9 mouse cellular contexts compared by ENCODE assay signal in genomic region chrX:142534780-142535179, GRCm38 (mm10).
DNase-seq lines count a peak whose midpoint lies in the region; ATAC-seq and TF ChIP-seq lines count a peak whose summit lies in the region.
"Had no signal": no experiment of that assay in that cellular context is flagged by ENCODE, and none has a peak within 500 bp of the region (broad histone marks: within the 10 kb centered on the region; RNA-seq: fewer than 3 reads in every experiment).

No protein-coding gene starts in this region.

- H3K4me3 ChIP-seq in heart, embryonic 10.5 days, result no peak overlapping the region
- no peak overlapping the region for H3K4me3 ChIP-seq in limb, embryonic 14.5 days (replicated peaks; ENCODE audit: low read length)
- H3K4me3 ChIP-seq: limb, embryonic 13.5 days had no signal

- H3K9me3 ChIP-seq in heart, embryonic 10.5 days, result no peaks in the 10 kb centered on the region
- H3K9me3 ChIP-seq in limb, embryonic 14.5 days (ENCODE audit: control insufficient read depth, low read length), result no peaks in the 10 kb centered on the region
- H3K9me3 ChIP-seq: limb, embryonic 13.5 days had no signal

- H3K4me1 ChIP-seq in heart, embryonic 10.5 days, result no peaks in the 10 kb centered on the region
- no peaks in the 10 kb centered on the region for H3K4me1 ChIP-seq in limb, embryonic 14.5 days (ENCODE audit: control insufficient read depth, insufficient read depth, low read length)
- H3K4me1 ChIP-seq: limb, embryonic 13.5 days had no signal

- 37% methylated on average over 8 of the region's 8 CpGs for WGBS in heart, embryonic 10.5 days
- WGBS in limb, embryonic 14.5 days, result 41% methylated on average over 8 of the region's 8 CpGs

- DNase-seq in heart, postnatal 10 days, result peak; percentile 11 to 43
- no peak for DNase-seq in heart, embryonic 10.5 days (ENCODE audit: low spot score)
- peak; percentile 5 for DNase-seq in right cerebral cortex, postnatal 4 days
- DNase-seq in right cerebral cortex, postnatal 36 days (ENCODE audit: low spot score in 2 of 2), result no peak
- peak; percentile 4 for DNase-seq in brain, embryonic 18.5 days (ENCODE audit: low read depth, low spot score)
- peak; percentile 18 for DNase-seq in limb, embryonic 14.5 days (ENCODE audit: low spot score)
- DNase-seq in thymus, postnatal 25 days, result peak; percentile 12
- DNase-seq in right cerebral cortex, adult 18-20 months, result no peak

- TF ChIP-seq POLR2A in limb, embryonic 14.5 days (IDR thresholded peaks at IDR 0.05; ENCODE audit: borderline replicate concordance, extremely low read depth, insufficient read depth, insufficient read length), result no peak

- no peaks in the 10 kb centered on the region for H3K36me3 ChIP-seq in heart, embryonic 10.5 days
- H3K36me3 ChIP-seq in limb, embryonic 14.5 days (ENCODE audit: control insufficient read depth, insufficient read depth, low read length), result no peaks in the 10 kb centered on the region
- H3K36me3 ChIP-seq: limb, embryonic 13.5 days had no signal

- ATAC-seq in limb, embryonic 14.5 days (ENCODE audit: low FRiP score, low read depth), result no peak

- H3K27ac ChIP-seq in heart, embryonic 10.5 days, result no peak overlapping the region
- no peak overlapping the region for H3K27ac ChIP-seq in limb, embryonic 14.5 days (replicated peaks; ENCODE audit: low read depth, low read length)
- H3K27ac ChIP-seq: limb, embryonic 13.5 days had no signal

- intact Hi-C loops in heart, postnatal 10 days (cut with DNase I), result loop anchor here (2.0 to 10.0 kb wide), 4 partner anchors 162 to 340 kb away; partner anchors contain the start of gene Gucy2f

- H3K9ac ChIP-seq in limb, embryonic 14.5 days (ENCODE audit: low read depth, low read length, severe bottlenecking), result no peak overlapping the region
- H3K9ac ChIP-seq: limb, embryonic 13.5 days had no signal

- H3K27me3 ChIP-seq in heart, embryonic 10.5 days (ENCODE audit: insufficient read depth, poor library complexity, severe bottlenecking), result no peaks in the 10 kb centered on the region
- no peaks in the 10 kb centered on the region for H3K27me3 ChIP-seq in limb, embryonic 14.5 days (ENCODE audit: control insufficient read depth, insufficient read depth, low read length)

- H3K4me2 ChIP-seq in limb, embryonic 14.5 days (replicated peaks; ENCODE audit: low read depth, low read length, severe bottlenecking), result no peak overlapping the region
- H3K4me2 ChIP-seq: limb, embryonic 13.5 days had no signal

Comparison
In these comparisons a context has a peak if more than half of its experiments do, and no peak if none do; other contexts are left out.
1. DNase-seq: peak in heart, postnatal 10 days (2 of 2), right cerebral cortex, postnatal 4 days (single experiment), brain, embryonic 18.5 days (single experiment), limb, embryonic 14.5 days (single experiment) and thymus, postnatal 25 days (single experiment); none in heart, embryonic 10.5 days (single experiment), right cerebral cortex, postnatal 36 days (0 of 2) and right cerebral cortex, adult 18-20 months (single experiment).